Mouse (Mus musculus) midbrain, embryonic 15.5 days (tissue): Measurements from ENCODE around the gene Cd69. TPM values are rescaled to one million over a fixed set of nuclear protein-coding genes. Genes with fewer than 3 reads are reported as not detected.
A peak's percentile ranks its signal among the peaks of the same experiment; 100 is the strongest.

Experiments used
- ATAC-seq: fragments of 200-750 bp; cut with Nextera tagmentation; replicated peaks from 2 replicates; pipeline ENCODE4 v1.8.0; 2017; ENCODE audit warnings: moderate TSS enrichment
- H3K27ac ChIP-seq: fragments of 300-500 bp; sonication (generic); 2 replicates; pipeline ENCODE4 v1.5.1; 2015; ENCODE audit warnings: mild to moderate bottlenecking, inconsistent platforms
- H3K27me3 ChIP-seq: fragments of 300-500 bp; sonication (generic); replicated peaks from 2 replicates; pipeline ENCODE4 v1.6.1; 2015; ENCODE audit warnings: inconsistent platforms
- H3K36me3 ChIP-seq: fragments of 300-500 bp; sonication (generic); replicated peaks from 2 replicates; pipeline ENCODE4 v1.6.1; 2015; ENCODE audit warnings: inconsistent platforms
- H3K4me1 ChIP-seq: fragments of 300-500 bp; sonication (generic); 2 replicates; pipeline ENCODE4 v1.6.1; 2015; ENCODE audit warnings: inconsistent platforms
- H3K4me2 ChIP-seq: fragments of 300-500 bp; sonication (generic); 2 replicates; pipeline ENCODE4 v1.6.1; 2015; ENCODE audit warnings: inconsistent platforms, mild to moderate bottlenecking, moderate library complexity
- H3K4me3 ChIP-seq: fragments of 300-500 bp; sonication (generic); 2 replicates; pipeline ENCODE4 v1.5.1; 2015; ENCODE audit warnings: mild to moderate bottlenecking, inconsistent platforms
- H3K9ac ChIP-seq: fragments of 300-500 bp; sonication (generic); 2 replicates; pipeline ENCODE4 v1.6.1; 2015; ENCODE audit warnings: mild to moderate bottlenecking, inconsistent platforms
- H3K9me3 ChIP-seq: fragments of 300-500 bp; sonication (generic); 2 replicates; pipeline ENCODE4 v1.6.1; 2016; ENCODE audit warnings: inconsistent platforms
- WGBS: fragments of 180-500 bp; shearing (Covaris S2); methylation state at CpG from one replicate; pipeline ENCODE4 v1.1.7; 2015; ENCODE audit warnings: mixed read lengths; 5-methylcytosine and 5-hydroxymethylcytosine counted together
- polyA plus RNA-seq: library from polyadenylated mRNA; unstranded; fragments of >200 nt; fragmentation: Nextera tagmentation; extraction: Ambion mirVana; gene quantifications from 2 replicates; pipeline ENCODE4 v1.2.1, GENCODE M21; 2015

Cd69 gene
- polyA plus RNA-seq, 1 experiment from 2014 or later: not detected

DNA sequence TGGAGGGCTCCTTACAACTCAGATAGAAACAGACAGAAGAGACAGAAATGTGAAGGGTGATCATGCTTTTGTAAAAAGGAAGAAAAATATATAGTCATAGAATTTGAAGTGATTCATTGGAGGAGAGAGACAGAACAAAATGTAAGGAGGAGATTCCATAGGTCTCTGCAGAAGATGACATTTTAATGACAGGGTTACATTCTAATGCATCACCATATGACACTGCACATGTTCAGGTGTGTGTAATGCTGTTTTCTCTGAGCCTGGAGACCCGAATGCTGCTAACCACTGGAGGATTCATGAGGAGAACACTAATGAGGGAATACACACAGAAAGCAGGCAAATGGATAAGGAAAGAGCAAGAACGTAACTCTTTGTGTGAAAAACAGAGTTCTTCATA is 760 bp downstream of the Cd69 start:
- H3K4me3 ChIP-seq: no peak overlapping the region
- no peak overlapping the region for H3K9ac ChIP-seq
- ATAC-seq: no peak
- WGBS: 86% methylated on average over 2 of the region's 2 CpGs
- H3K4me2 ChIP-seq: no peak overlapping the region
- H3K4me1 ChIP-seq: no peaks in the 10 kb centered on the region
- no peaks in the 10 kb centered on the region for H3K9me3 ChIP-seq
- no peaks in the 10 kb centered on the region for H3K36me3 ChIP-seq
- no peak overlapping the region for H3K27ac ChIP-seq
- H3K27me3 ChIP-seq: no peaks in the 10 kb centered on the region

DNA sequence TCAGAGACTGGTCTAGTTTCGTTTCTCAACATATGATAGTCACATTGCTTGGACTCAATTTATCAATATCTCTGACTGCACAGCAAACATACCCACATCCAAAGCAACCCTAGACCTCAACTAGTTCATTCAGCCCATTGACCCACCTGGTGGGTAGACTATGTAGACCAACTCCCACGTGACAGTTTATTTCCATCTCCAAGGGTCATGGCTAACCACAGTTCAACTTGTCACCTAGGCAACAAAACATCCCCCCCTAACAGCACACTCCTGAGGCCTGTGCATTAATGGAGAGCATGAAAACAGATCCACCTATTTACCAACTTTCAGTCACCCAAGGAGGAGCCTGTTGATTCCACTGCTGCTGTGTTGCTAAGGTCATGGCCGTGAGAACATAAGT is 1.6 kb downstream of the Cd69 start:
- no peaks in the 10 kb centered on the region for H3K4me1 ChIP-seq
- no peak overlapping the region for H3K27ac ChIP-seq
- no peak overlapping the region for H3K4me2 ChIP-seq
- no peaks in the 10 kb centered on the region for H3K9me3 ChIP-seq
- no peak overlapping the region for H3K4me3 ChIP-seq
- WGBS: 84% methylated on average over 3 of the region's 3 CpGs
- ATAC-seq: no peak
- H3K36me3 ChIP-seq: no peaks in the 10 kb centered on the region
- H3K9ac ChIP-seq: no peak overlapping the region
- H3K27me3 ChIP-seq: no peaks in the 10 kb centered on the region

DNA sequence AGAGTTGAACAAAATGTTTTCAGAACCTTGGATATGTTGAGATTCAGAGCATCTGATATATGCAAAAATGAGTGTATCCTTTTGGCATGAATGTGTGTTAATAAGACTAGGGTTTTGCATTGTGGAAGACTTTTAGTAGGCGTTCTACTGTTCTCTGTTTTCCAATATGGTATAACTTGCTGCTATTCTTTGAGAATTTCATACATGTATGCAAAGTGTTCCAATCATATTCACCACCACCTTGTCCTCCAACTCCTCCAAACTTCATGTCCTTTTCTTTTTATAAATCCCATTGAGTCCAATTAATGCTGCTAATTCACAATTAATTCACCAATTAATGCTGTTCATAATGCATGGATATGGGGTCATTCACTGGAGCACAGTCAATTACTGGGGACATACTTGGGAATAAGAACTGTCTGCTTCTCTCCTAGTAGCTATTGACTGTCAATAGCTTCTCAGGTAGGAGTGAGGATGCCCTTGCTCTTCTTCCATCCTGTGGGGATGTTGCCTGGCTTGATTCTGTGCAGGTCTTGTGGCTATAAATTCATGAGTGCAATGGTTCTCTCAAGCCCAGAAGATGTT is 8.7 kb downstream of the Cd69 start:
- Histone ChIP-seq H3K4me1 (no peaks in the 10 kb centered on the region), H3K27me3 (no peaks in the 10 kb centered on the region), H3K4me3 (no peak overlapping the region), H3K4me2 (no peak overlapping the region), H3K9ac (no peak overlapping the region), H3K27ac (no peak overlapping the region), H3K36me3 (no peaks in the 10 kb centered on the region), H3K9me3 (no peaks in the 10 kb centered on the region)
- ATAC-seq: no peak
- 83% methylated on average over 1 of the region's 1 CpGs for WGBS

DNA sequence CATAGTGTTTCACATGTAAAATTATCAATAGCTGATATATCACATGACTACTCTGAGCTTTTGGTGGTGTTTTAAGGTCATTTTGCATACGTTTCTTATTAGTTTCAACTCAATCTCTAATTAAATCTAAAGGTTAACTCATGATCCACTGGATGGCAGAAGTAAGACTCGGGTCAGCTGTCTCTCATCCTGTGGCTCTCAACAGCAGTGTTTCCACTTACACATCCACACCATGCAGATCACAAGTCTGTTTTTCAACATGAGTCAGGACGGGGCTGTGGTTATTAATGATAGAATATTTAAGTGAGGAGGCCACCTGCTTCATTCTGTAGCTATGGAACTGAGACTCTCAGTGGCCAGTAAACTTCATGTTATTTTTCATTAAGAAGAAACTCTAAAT is 9.4 kb downstream of the Cd69 start:
- Histone ChIP-seq H3K27me3 (no peaks in the 10 kb centered on the region), H3K4me2 (no peak overlapping the region), H3K36me3 (no peaks in the 10 kb centered on the region), H3K4me3 (no peak overlapping the region), H3K4me1 (no peaks in the 10 kb centered on the region), H3K27ac (no peak overlapping the region), H3K9ac (no peak overlapping the region), H3K9me3 (no peaks in the 10 kb centered on the region)
- no peak for ATAC-seq
- WGBS: 75% methylated on average over 3 of the region's 3 CpGs

DNA sequence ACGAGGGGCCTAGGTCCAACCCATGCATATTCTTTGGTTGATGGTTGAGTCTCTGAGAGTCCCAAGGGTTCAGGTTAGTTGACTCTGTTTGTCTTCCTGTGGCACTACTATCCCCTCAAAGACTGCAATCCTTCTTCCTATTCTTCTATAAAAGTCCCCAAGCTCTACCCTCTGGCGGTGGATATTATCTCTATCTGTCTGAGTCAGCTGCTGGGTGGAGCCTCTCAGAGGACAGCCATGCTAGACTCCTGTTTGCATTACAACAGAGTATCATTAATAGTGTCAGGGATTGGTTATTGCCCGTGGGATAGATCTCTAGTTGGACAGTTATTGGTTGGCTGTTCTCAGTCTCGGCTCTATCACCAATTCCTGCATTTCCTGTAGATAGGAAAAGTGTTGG is 14.3 kb downstream of the Cd69 start:
- no peaks in the 10 kb centered on the region for H3K36me3 ChIP-seq
- no peaks in the 10 kb centered on the region for H3K27me3 ChIP-seq
- no peak for ATAC-seq
- H3K4me3 ChIP-seq: no peak overlapping the region
- H3K4me1 ChIP-seq: no peaks in the 10 kb centered on the region
- no peaks in the 10 kb centered on the region for H3K9me3 ChIP-seq
- no peak overlapping the region for H3K9ac ChIP-seq
- WGBS: 85% methylated on average over 4 of the region's 4 CpGs
- H3K4me2 ChIP-seq: no peak overlapping the region
- H3K27ac ChIP-seq: no peak overlapping the region

DNA sequence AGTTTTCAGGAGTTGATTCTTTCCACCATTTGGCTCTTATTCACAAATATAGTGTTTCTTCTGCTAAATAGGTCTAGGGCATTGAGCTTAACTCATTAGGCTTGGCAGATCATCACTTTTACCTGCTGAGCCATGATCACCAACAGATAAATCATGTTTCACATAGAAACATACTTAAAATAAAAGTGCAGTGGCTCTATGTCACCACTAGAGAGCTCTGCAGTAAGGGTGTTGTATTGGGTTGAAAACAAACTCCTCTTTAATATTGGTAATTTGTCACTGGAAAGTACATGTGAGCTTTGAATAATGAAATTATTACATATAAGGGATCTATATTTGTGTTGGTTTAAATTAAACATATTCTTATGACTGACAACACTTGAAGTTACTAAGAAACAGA is 15.2 kb downstream of the Cd69 start:
- Histone ChIP-seq H3K4me1 (no peaks in the 10 kb centered on the region), H3K27me3 (no peaks in the 10 kb centered on the region), H3K36me3 (no peaks in the 10 kb centered on the region), H3K27ac (no peak overlapping the region), H3K9ac (no peak overlapping the region), H3K4me2 (no peak overlapping the region), H3K9me3 (no peaks in the 10 kb centered on the region), H3K4me3 (no peak overlapping the region)
- ATAC-seq: no peak

DNA sequence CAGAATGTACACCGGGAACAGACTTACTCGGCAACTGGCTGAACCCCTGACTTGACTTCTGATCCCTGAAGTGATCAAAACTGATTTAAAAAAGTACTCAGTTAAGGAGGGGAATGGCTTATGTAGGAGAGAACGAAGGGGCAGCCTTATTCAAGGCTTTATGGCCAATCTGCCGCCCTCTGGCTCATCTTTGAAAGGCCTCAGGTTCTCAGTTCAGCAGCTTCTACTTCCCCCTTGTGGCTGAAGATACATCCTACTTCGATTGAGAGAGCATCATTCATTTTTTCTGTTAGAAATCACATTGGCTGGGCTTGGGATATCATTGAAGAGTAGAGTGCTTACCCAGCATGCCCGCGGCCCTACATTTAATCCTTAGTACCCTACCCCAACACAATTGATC is 19.2 kb downstream of the Cd69 start:
- no peak overlapping the region for H3K4me3 ChIP-seq
- no peaks in the 10 kb centered on the region for H3K36me3 ChIP-seq
- peak; percentile 42; the same call in 1 of the 2 replicates for ATAC-seq
- no peaks in the 10 kb centered on the region for H3K9me3 ChIP-seq
- WGBS: 61% methylated on average over 7 of the region's 7 CpGs
- no peak overlapping the region for H3K9ac ChIP-seq
- H3K4me1 ChIP-seq: no peaks in the 10 kb centered on the region
- H3K27ac ChIP-seq: no peak overlapping the region
- H3K27me3 ChIP-seq: no peaks in the 10 kb centered on the region
- H3K4me2 ChIP-seq: no peak overlapping the region

DNA sequence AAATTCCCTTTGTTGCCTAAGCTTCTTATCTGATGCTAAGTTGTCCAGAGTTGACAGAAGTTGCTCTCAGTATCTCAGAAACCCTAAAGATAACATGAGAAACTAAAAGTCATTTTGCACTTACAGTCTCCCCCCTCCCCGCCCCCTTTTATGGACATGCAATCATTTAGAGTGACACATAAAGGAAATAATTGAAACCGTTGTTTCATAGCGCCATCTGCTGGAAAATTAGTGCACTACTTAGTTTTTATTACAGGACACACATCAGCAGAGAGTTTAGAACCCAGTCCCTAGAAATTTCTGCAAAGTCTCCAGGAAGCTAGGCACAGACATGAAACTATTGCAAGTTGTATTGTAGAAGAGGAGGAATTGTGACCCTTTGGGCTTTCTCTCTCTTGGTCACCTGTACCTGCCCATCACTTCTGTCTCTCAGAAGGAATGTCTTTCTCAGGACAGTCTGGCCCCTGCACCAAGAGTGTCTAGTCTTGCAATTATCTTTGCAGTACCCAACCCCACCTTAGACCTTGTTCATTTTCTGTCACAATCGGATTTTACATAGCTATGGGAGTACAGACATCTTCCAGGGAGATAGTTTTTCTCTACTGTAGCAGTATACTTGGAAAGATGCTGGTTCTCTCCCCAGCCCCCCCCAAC is 20.2 kb downstream of the Cd69 start:
- Histone ChIP-seq H3K4me2 (no peak overlapping the region), H3K9me3 (no peaks in the 10 kb centered on the region), H3K4me3 (no peak overlapping the region), H3K27ac (no peak overlapping the region), H3K4me1 (no peaks in the 10 kb centered on the region), H3K36me3 (no peaks in the 10 kb centered on the region), H3K27me3 (no peaks in the 10 kb centered on the region), H3K9ac (no peak overlapping the region)
- ATAC-seq: peak; percentile 60; the same call in 1 of the 2 replicates
- 13% methylated on average over 4 of the region's 4 CpGs for WGBS

DNA sequence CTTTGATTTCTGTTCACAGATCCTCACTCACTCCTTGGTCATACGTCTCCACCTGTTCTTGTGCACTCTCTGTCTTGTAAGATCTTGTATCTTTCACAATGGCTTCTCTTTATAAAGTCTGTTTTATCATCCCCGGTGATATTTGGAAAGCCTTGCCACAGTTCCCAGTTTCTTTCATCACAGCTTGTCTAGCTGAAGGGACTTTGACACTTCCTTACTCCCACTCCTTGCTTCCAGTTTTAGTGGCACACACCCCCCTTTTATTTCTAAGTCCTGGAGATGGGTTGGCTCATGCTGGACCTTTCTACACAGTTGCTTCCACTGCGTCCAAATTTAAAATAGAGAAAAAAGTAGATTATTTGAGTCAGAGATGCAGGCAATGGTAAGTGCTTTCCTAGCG is 20.9 kb downstream of the Cd69 start:
- Histone ChIP-seq H3K27me3 (no peaks in the 10 kb centered on the region), H3K9ac (no peak overlapping the region), H3K4me3 (no peak overlapping the region), H3K27ac (no peak overlapping the region), H3K36me3 (no peaks in the 10 kb centered on the region), H3K4me1 (no peaks in the 10 kb centered on the region), H3K4me2 (no peak overlapping the region), H3K9me3 (no peaks in the 10 kb centered on the region)
- ATAC-seq: no peak
- 77% methylated on average over 4 of the region's 4 CpGs for WGBS

DNA sequence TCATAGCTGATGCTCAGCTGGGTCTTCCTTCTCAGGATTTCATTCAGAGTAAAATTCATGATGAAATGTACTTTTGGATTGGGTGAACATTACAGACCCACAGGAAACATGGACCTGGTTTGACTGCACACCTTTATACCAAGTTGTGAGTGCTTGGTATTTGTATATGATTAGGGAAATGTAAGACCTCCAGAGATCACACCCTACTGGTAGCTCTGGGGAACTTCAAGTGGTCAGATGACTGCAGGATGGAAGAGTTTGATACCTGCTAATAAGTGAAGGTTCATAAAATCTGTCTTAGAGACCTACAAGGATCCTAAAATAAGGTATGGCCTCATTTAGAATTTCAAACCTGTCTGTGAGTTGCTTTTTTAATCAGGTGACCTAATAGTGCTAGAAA is 27.0 kb downstream of the Cd69 start:
- H3K9me3 ChIP-seq: no peaks in the 10 kb centered on the region
- H3K4me1 ChIP-seq: no peaks in the 10 kb centered on the region
- no peak overlapping the region for H3K4me2 ChIP-seq
- H3K36me3 ChIP-seq: no peaks in the 10 kb centered on the region
- ATAC-seq: no peak
- H3K27me3 ChIP-seq: no peaks in the 10 kb centered on the region
- no peak overlapping the region for H3K27ac ChIP-seq
- no peak overlapping the region for H3K4me3 ChIP-seq
- no peak overlapping the region for H3K9ac ChIP-seq

DNA sequence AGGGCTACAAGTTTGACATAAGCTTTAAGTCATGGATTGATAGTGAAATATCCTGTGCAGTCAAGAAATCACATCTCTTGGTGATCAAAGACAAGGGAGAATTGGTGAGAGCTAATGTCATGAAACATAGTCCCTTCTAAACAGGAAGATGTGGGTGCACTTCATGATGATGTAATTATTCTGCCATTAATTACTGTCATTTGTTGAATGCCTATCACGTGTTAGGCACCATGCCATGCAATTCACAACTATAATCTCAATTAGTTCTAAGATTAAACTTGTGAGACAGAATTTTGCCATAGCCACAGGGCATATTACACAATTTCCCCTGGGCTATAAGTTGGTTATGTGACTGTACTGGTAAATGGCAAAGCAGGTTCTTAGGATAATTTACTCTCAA is 28.2 kb downstream of the Cd69 start:
- ATAC-seq: no peak
- Histone ChIP-seq H3K36me3 (no peaks in the 10 kb centered on the region), H3K27ac (no peak overlapping the region), H3K4me3 (no peak overlapping the region), H3K4me1 (no peaks in the 10 kb centered on the region), H3K9me3 (no peaks in the 10 kb centered on the region), H3K4me2 (no peak overlapping the region), H3K9ac (no peak overlapping the region), H3K27me3 (no peaks in the 10 kb centered on the region)
- 63% methylated on average over 1 of the region's 1 CpGs for WGBS

DNA sequence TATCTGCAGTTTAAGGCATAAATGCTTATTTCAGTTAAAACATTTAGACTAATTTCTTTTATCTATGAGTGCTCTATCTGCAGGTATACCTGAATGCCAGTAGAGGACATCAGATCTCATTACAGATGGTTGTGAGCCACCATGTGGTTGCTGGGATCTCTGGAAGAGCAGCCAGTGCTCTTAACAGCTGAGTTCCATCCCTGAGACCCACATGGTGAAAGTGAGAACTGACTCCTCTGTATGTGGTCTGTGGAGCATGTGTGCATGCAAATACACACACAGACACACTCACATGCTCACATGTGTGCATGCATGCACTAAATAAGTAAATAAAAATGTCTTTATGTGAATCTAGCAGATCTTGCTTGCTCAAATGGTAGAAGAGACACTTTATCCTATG is 29.4 kb downstream of the Cd69 start:
- Histone ChIP-seq H3K4me2 (no peak overlapping the region), H3K9ac (no peak overlapping the region), H3K27me3 (no peaks in the 10 kb centered on the region), H3K4me3 (no peak overlapping the region), H3K4me1 (no peaks in the 10 kb centered on the region), H3K27ac (no peak overlapping the region), H3K9me3 (no peaks in the 10 kb centered on the region), H3K36me3 (no peaks in the 10 kb centered on the region)
- ATAC-seq: no peak

DNA sequence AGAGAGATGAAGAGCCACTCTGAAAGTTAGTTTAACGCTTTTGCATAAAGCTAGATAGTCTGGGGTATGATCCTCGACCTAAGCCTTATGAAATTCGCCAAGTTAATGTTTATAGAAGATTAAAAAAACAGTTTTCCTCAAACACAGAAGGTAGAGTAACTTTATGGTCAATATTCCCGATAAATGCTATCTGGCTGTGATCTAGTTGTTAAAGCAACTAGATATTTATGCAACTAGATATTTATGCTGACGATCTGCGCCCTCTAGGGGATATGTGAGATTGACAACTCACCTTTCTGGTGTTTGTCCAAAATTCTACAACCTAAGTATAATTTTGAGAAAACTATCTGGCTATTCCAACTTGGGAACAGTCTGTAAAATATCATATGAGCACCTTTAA is 33.3 kb downstream of the Cd69 start:
- H3K36me3 ChIP-seq: no peaks in the 10 kb centered on the region
- H3K9ac ChIP-seq: no peak overlapping the region

More for the DNA sequence above, 33.3 kb downstream of the Cd69 start:
- Histone ChIP-seq H3K27ac (no peak overlapping the region), H3K27me3 (no peaks in the 10 kb centered on the region), H3K4me2 (no peak overlapping the region), H3K4me3 (no peak overlapping the region), H3K9me3 (no peaks in the 10 kb centered on the region), H3K4me1 (peaks cover 4% of the 10 kb centered on the region)
- no peak for ATAC-seq
- 68% methylated on average over 6 of the region's 6 CpGs for WGBS
